Mouse (Mus musculus) intestine, embryonic 16.5 days (tissue): ENCODE measurements around the gene Sphk2. TPM values are rescaled to one million over a fixed set of nuclear protein-coding genes. Genes with fewer than 3 reads are reported as not detected.

Experiments used
- ATAC-seq: fragments of 200-750 bp; cut with Nextera tagmentation; 2 replicates; pipeline ENCODE4 v1.8.0; 2017; ENCODE audit warnings: moderate TSS enrichment, moderate library complexity
- H3K27ac ChIP-seq: fragments of 300-500 bp; sonication (generic); 2 replicates; pipeline ENCODE4 v1.5.1; 2014; ENCODE audit warnings: mild to moderate bottlenecking, low read length
- H3K27me3 ChIP-seq: fragments of 300-500 bp; sonication (generic); replicated peaks from 2 replicates; pipeline ENCODE4 v1.6.1; 2014; ENCODE audit warnings: low read length, control low read depth, mixed read lengths; ENCODE audit not compliant: control insufficient read depth, insufficient read depth
- H3K36me3 ChIP-seq: fragments of 300-500 bp; sonication (generic); 2 replicates; pipeline ENCODE4 v1.6.1; 2014; ENCODE audit warnings: low read length, control low read depth; ENCODE audit not compliant: control insufficient read depth, insufficient read depth
- H3K4me1 ChIP-seq: fragments of 300-500 bp; sonication (generic); 2 replicates; pipeline ENCODE4 v1.6.1; 2014; ENCODE audit warnings: low read length, control low read depth, mixed read lengths; ENCODE audit not compliant: control insufficient read depth, insufficient read depth
- H3K4me2 ChIP-seq: fragments of 300-500 bp; sonication (generic); 2 replicates; pipeline ENCODE4 v1.6.1; 2014; ENCODE audit warnings: low read depth, low read length, control low read depth
- H3K4me3 ChIP-seq: fragments of 300-500 bp; sonication (generic); 2 replicates; pipeline ENCODE4 v1.5.1; 2014; ENCODE audit warnings: mild to moderate bottlenecking, low read length
- H3K9ac ChIP-seq: fragments of 300-500 bp; sonication (generic); 2 replicates; pipeline ENCODE4 v1.6.1; 2014; ENCODE audit warnings: low read depth, low read length
- H3K9me3 ChIP-seq: fragments of 300-500 bp; sonication (generic); 2 replicates; pipeline ENCODE4 v1.6.1; 2016; ENCODE audit warnings: low read length, control low read depth; ENCODE audit not compliant: control insufficient read depth
- WGBS: fragments of 180-500 bp; shearing (Covaris S2); extraction: QIAGEN DNeasy Blood & Tissue Kit; methylation state at CpG from one replicate; pipeline ENCODE4 v1.1.7; 2014; 5-methylcytosine and 5-hydroxymethylcytosine counted together
- polyA plus RNA-seq: library from polyadenylated mRNA; unstranded; fragments of >200 nt; fragmentation: Nextera tagmentation; extraction: Ambion mirVana; gene quantifications from 2 replicates; pipeline ENCODE4 v1.2.1, GENCODE M21; 2015

Sphk2 gene
- polyA plus RNA-seq, 1 experiment from 2014 or later, result 55.6 TPM

DNA sequence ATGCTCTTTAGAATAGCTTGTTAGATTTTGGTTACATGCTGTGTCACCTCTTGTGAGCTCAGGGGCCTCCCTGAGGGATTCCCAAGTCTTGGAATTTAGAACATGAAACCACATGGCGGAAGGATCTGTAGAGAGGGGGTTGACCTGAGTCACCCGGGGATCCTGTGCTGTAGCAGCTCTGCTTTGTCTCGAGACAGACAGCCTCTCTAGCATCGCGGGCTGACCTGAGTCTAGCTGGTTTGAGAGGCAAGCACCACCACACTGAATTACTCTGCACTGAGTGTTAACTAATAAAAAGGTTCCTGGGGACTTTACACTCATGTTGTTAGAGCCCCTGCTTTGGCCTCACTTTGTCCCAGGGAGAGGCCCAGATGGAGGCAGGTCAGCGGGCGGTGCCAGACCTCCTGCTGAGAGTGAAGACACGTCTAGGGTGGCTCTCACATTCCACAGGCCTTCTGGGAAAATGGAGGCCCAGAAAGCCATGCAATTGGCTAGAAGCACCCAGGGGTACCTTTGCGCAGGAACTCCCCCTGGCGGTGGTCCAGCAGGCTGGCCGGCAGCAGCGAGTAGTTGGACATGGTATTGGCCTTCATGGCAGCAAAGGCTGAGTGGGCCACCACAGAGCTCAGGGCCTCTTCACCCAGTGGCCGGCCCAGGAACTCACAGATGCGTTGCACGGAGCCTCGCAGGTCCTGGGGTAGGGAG lies 13.1 kb upstream of the Sphk2 start:
- H3K4me2 ChIP-seq, result peak overlapping the region; percentile 38; the same call in 1 of the 2 replicates
- peaks cover 39% of the 10 kb centered on the region for H3K4me1 ChIP-seq

DNA sequence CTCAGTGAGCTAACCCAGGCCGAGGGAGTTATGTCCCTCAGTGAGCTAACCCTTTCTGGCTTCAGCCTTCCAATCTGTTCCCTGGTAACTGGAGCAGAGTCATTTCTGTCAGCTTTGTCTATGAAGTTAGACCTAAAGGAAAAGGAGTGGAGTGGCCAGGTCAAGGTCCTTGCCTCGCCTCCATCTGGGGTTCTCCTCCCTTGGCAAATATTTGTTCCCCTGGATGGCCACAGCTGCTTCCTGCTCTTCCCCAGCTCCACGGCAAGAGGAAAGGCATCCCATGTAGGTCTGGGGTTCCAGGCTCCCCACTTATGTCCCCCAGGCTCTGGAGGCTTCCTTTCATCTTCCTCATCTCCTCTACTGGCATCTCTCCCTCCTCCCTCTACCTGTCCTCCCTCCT lies 9.8 kb upstream of the Sphk2 start:
- Histone ChIP-seq H3K9me3 (no peaks in the 10 kb centered on the region), H3K36me3 (peaks cover 17% of the 10 kb centered on the region), H3K27me3 (no peaks in the 10 kb centered on the region), H3K4me3 (no peak overlapping the region), H3K4me2 (peak overlapping the region; percentile 4; the same call in 1 of the 2 replicates), H3K27ac (peak overlapping the region; percentile 79), H3K4me1 (peaks cover 39% of the 10 kb centered on the region), H3K9ac (no peak overlapping the region)
- ATAC-seq, result peak; percentile 34
- 50% methylated on average over 3 of the region's 3 CpGs for WGBS

More for the DNA sequence above, 13.1 kb upstream of the Sphk2 start:
- Histone ChIP-seq H3K9me3 (no peaks in the 10 kb centered on the region), H3K9ac (peak overlapping the region; percentile 41; the same call in 1 of the 2 replicates), H3K4me3 (no peak overlapping the region), H3K36me3 (no peaks in the 10 kb centered on the region), H3K27ac (peak overlapping the region; percentile 81), H3K27me3 (no peaks in the 10 kb centered on the region)
- WGBS, result 15% methylated on average over 16 of the region's 16 CpGs
- peak; percentile 78 for ATAC-seq

DNA sequence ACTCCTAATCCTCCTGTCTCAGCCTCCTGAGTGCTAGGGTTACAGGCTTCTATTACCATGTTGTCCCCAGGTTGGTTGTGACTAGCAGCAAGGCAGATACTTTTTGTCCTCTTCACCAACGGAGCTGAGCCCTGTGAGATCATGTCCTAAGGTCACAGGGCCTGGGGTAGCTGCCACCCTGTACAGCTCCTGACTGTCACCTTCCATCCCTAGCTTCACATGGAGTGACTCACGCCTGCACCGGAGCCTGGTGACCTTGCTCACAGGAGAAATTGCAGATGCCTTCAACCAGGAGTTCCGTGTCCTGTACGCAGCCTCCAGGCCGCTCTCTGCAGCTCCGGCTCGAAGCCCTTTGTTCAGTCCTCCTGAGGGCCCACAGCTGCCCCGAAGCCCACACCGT lies 8.6 kb upstream of the Sphk2 start:
- H3K4me3 ChIP-seq, result no peak overlapping the region
- ATAC-seq, result no peak
- 90% methylated on average over 10 of the region's 10 CpGs for WGBS
- H3K9me3 ChIP-seq, result no peaks in the 10 kb centered on the region
- no peak overlapping the region for H3K4me2 ChIP-seq
- no peaks in the 10 kb centered on the region for H3K27me3 ChIP-seq
- peak overlapping the region; percentile 79 for H3K27ac ChIP-seq
- peaks cover 41% of the 10 kb centered on the region for H3K4me1 ChIP-seq
- peaks cover 17% of the 10 kb centered on the region for H3K36me3 ChIP-seq
- peak overlapping the region; percentile 35; the same call in 1 of the 2 replicates for H3K9ac ChIP-seq

DNA sequence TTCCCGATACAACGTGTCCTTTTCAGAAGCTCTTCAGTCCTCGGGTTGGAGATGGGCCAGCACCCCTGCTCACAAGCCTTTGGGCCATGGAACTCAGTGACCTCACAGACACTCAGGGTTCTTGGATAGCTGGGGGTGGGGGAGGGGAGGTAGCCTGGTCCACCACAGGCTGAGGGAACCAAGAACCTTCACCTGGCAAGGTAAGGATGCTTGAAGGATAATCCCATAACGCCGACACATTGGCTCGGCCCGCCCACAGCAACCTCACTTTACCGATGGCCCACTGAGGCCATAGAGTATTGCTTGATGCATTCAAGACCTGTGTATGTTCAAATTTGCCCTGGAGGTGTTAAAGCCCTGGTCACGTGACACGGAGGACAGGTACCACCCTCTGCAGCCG lies 7.9 kb upstream of the Sphk2 start, which contains the start of gene Spaca4:
TSS of gene Spaca4 (minus strand) at position 101 of the 400 bp plus-strand sequence.
- Histone ChIP-seq H3K27ac (peak within 1 kb of the TSS; percentile 79), H3K27me3 (no peaks in the 10 kb centered on the region), H3K4me1 (peaks cover 35% of the 10 kb centered on the region), H3K9ac (peak within 1 kb of the TSS; percentile 35; the same call in 1 of the 2 replicates), H3K36me3 (peaks cover 19% of the 10 kb centered on the region), H3K4me2 (no peak within 1 kb of the TSS), H3K9me3 (no peaks in the 10 kb centered on the region), H3K4me3 (no peak within 1 kb of the TSS)
- 92% methylated on average over 11 of the region's 11 CpGs for WGBS
- ATAC-seq, result no peak

DNA sequence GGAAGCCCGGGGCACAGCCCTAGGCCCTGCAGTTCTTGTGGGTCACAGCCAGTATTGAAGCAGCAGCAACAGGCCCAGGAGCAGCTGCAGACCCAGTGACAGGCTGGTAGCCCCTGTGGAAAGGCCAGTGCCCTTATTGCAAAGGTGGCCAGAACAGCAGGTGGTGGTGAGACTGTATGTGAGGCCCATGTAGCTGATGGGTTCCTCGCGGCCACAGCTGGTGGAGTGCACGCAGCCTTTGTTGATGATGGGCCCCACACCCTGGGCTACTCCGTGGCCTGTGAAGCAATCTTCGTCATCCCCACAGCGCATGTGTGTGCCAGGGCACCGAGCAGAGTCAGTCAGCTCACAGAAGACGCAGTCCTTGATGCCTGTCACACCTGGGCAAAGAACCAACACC lies 7.3 kb upstream of the Sphk2 start:
- no peak overlapping the region for H3K27ac ChIP-seq
- no peaks in the 10 kb centered on the region for H3K27me3 ChIP-seq
- no peak overlapping the region for H3K4me3 ChIP-seq
- peaks cover 20% of the 10 kb centered on the region for H3K36me3 ChIP-seq
- H3K9me3 ChIP-seq, result no peaks in the 10 kb centered on the region
- 87% methylated on average over 9 of the region's 9 CpGs for WGBS
- H3K9ac ChIP-seq, result 0 out of 2 replicates have a peak overlapping the region, but pooled peaks have one; percentile 18
- no peak for ATAC-seq
- peaks cover 30% of the 10 kb centered on the region for H3K4me1 ChIP-seq
- no peak overlapping the region for H3K4me2 ChIP-seq

DNA sequence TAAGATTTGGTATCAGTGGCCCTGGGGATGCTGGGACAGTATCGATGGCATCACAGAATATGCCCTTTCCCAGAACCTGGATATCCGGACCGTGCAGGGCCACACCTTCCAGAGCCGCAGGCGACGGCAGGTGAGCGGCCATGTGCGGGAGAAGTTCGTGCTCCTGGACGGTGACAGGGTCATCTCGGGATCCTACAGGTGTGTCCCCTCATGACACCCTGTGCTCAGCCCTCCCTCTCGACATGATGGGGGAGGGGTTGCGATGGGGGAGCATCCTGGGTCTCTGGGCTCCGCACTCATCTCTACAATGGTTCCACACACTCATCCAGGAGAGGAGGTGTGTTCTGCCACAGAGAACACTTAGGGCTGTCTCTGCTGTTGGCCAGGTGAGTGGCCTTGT lies 6.0 kb upstream of the Sphk2 start:
- peaks cover 35% of the 10 kb centered on the region for H3K4me1 ChIP-seq
- H3K27me3 ChIP-seq, result no peaks in the 10 kb centered on the region
- no peak overlapping the region for H3K4me3 ChIP-seq
- H3K9ac ChIP-seq, result no peak overlapping the region
- no peak overlapping the region for H3K27ac ChIP-seq
- H3K4me2 ChIP-seq, result no peak overlapping the region
- no peak for ATAC-seq
- H3K36me3 ChIP-seq, result peaks cover 27% of the 10 kb centered on the region
- 93% methylated on average over 14 of the region's 14 CpGs for WGBS
- H3K9me3 ChIP-seq, result no peaks in the 10 kb centered on the region

DNA sequence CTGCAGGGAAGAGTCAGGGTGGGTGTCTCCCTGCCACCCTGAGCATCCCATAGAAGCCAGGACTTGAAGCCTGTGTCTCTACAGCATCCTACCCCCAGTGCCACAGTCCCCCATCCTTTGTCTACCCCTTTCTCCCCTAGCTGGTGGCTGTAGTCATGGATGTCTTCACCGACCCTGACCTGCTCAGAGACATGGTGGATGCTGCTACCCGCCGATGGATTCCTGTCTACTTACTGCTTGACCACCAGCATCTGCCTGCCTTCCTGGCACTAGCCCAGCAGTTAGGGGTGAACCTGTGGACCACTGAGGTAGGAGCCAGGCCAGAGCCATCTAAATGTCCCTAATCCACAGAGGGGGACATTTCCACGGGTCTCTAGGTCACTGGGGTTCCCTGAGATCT lies 5.5 kb upstream of the Sphk2 start:
- 73% methylated on average over 4 of the region's 4 CpGs for WGBS
- H3K27ac ChIP-seq, result no peak overlapping the region
- H3K9ac ChIP-seq, result no peak overlapping the region
- peaks cover 34% of the 10 kb centered on the region for H3K4me1 ChIP-seq
- peaks cover 27% of the 10 kb centered on the region for H3K36me3 ChIP-seq
- H3K9me3 ChIP-seq, result no peaks in the 10 kb centered on the region
- H3K4me3 ChIP-seq, result no peak overlapping the region
- no peaks in the 10 kb centered on the region for H3K27me3 ChIP-seq
- no peak overlapping the region for H3K4me2 ChIP-seq
- ATAC-seq, result no peak

DNA sequence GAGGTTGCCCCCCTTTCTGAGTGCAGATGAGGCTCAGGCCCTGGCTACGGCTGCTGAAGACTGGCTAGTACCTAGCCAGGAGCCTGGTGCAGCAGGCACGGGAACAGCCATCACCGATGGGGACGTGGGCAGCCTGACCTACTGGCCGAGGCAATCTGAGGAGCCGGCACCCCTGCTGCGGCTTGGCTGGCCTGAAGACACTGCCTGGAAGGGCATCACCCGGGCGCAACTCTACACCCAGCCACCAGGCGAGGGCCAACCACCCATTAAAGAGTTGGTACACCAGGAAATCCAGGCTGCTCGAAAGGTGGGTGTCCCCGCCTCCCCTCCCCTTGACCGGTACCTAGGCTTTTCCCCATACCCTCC lies 4.5 kb upstream of the Sphk2 start:
- H3K4me3 ChIP-seq, result peak overlapping the region; percentile 42
- H3K27me3 ChIP-seq, result no peaks in the 10 kb centered on the region
- ATAC-seq, result no peak
- H3K27ac ChIP-seq, result peak overlapping the region; percentile 42; the same call in 1 of the 2 replicates
- H3K9me3 ChIP-seq, result no peaks in the 10 kb centered on the region
- H3K4me2 ChIP-seq, result peak overlapping the region; percentile 55
- H3K36me3 ChIP-seq, result peaks cover 27% of the 10 kb centered on the region
- H3K4me1 ChIP-seq, result peaks cover 28% of the 10 kb centered on the region
- 75% methylated on average over 13 of the region's 13 CpGs for WGBS
- peak overlapping the region; percentile 49 for H3K9ac ChIP-seq

DNA sequence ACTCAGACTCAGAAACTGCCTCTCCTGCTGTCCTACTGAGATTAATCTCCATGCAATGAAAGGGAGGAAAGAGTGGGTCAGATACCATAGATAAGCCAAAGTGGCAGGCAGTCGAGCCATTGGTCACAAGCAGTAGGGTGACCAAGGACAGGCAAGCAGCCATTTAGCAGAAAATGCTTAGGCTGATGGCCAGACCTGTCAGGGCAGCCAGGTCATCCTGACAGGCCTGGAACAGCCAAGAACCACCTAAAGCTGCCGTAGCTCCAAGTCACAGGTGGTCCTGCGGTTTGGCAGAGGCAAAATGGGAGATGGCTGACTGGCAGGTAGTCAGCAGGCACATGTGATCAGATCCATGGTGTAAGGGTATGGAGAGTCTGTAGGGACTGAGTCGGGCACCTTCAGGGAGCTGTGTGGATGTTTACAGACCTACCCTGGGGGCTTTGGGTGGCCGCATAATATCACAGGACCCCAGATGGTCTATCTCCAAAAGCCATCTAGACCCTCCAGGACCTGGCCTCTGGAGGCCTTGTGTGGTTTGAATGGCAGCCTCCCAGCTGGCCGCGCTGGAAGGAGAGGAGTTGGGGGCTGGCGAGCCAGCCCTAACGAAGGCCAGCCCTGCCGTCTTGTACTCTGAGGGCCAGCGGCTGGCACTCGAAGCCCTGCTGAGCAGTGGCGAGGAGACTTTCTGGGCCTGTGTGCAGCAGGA lies 4.0 kb upstream of the Sphk2 start:
- peak overlapping the region; percentile 55 for H3K4me2 ChIP-seq
- H3K36me3 ChIP-seq, result peaks cover 27% of the 10 kb centered on the region
- peak overlapping the region; percentile 42 for H3K4me3 ChIP-seq
- no peaks in the 10 kb centered on the region for H3K27me3 ChIP-seq
- no peak for ATAC-seq
- peak overlapping the region; percentile 42 for H3K27ac ChIP-seq
- peak overlapping the region; percentile 49 for H3K9ac ChIP-seq
- no peaks in the 10 kb centered on the region for H3K9me3 ChIP-seq
- H3K4me1 ChIP-seq, result peaks cover 29% of the 10 kb centered on the region
- 71% methylated on average over 13 of the region's 13 CpGs for WGBS
